Mouse (Mus musculus): ENCODE results near the gene Mbd3. TPM values are rescaled to one million over a fixed set of nuclear protein-coding genes. Genes with fewer than 3 reads are reported as not detected.

The Mbd3 gene
- total and polyA plus RNA-seq, 2 experiments: 21.1 to 73.5 TPM

DNA sequence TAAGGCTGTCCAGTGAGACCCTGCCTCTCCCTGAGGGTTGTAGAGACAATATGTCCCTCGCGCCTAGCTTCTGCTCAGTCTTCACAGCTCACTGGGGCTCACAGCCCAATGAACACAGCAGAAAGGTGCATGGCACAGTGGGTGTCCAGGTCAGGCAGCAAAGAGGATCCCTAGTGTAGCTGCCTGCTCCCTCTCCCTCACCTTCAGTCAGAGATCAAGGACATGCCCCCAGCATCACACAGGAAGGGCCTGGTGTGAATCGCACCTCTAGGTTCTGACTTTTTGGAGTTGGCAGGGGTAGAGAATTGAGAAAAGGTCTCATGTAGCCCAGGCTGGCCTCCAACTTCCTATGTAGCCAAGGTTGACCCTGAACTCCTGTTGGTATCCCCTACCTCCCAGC, 35.5 kb upstream of the Mbd3 start:
- H3K79me2 ChIP-seq (ENCODE audit: control insufficient read depth, insufficient read depth, low read length): peaks cover 9% of the 10 kb centered on the region; the same call in 1 of the 2 replicates
- whole genome bisulfite sequencing: 73% methylated on average over 3 of the region's 3 CpGs
- no peak overlapping the region for H3K9ac ChIP-seq (ENCODE audit: low read depth, low read length)
- H3K27me3 ChIP-seq (ENCODE audit: control insufficient read depth, insufficient read depth, low read length): no peaks in the 10 kb centered on the region
- no peak for TF ChIP-seq CTCF (IDR thresholded peaks at IDR 0.05; ENCODE audit: low read depth, low read length)
- TF ChIP-seq POLR2A (IDR thresholded peaks at IDR 0.05; ENCODE audit: extremely low read depth, insufficient read depth, low read length): no peak
- peaks cover 17% of the 10 kb centered on the region for H3K4me1 ChIP-seq (ENCODE audit: control insufficient read depth, insufficient read depth, low read length)
- no peaks in the 10 kb centered on the region for H3K36me3 ChIP-seq (ENCODE audit: control insufficient read depth, insufficient read depth, low read length)
- DNase-seq (ENCODE audit: extremely low read depth, low read depth, low spot score): no peak
- H3K27ac ChIP-seq (replicated peaks; ENCODE audit: insufficient read depth, low read depth, low read length): 0 out of 2 replicates have a peak overlapping the region, but pooled peaks have one; percentile 1
- H3K4me3 ChIP-seq (ENCODE audit: insufficient read depth, low read depth, low read length): no peak overlapping the region

DNA sequence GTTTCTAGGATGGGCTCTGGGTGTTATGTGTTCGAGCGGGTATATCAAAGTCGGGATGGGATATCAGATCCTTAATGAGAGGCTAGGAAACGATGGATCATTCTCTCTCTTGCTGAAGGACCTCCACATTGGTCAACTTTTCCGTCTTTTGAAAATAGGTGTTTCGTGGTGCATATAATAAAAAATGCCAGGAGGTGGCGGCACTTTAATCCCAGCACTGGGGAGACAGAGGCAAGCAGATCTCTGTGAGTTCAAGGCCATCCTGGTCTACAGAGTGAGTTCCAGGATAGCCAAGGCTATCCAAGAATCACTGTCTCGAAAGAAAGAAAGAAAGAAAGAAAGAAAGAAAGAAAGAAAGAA, 34.9 kb upstream of the Mbd3 start:
- Histone ChIP-seq H3K9ac (ENCODE audit: low read depth, low read length) (peak overlapping the region; percentile 19; the same call in 1 of the 2 replicates), H3K27ac (replicated peaks; ENCODE audit: insufficient read depth, low read depth, low read length) (0 out of 2 replicates have a peak overlapping the region, but pooled peaks have one; percentile 16), H3K27me3 (ENCODE audit: control insufficient read depth, insufficient read depth, low read length) (no peaks in the 10 kb centered on the region), H3K36me3 (ENCODE audit: control insufficient read depth, insufficient read depth, low read length) (no peaks in the 10 kb centered on the region), H3K4me1 (ENCODE audit: control insufficient read depth, insufficient read depth, low read length) (peaks cover 17% of the 10 kb centered on the region), H3K79me2 (ENCODE audit: control insufficient read depth, insufficient read depth, low read length) (peaks cover 9% of the 10 kb centered on the region; the same call in 1 of the 2 replicates), H3K4me3 (ENCODE audit: insufficient read depth, low read depth, low read length) (peak overlapping the region; percentile 43; the same call in 1 of the 2 replicates)
- no peak for TF ChIP-seq CTCF (IDR thresholded peaks at IDR 0.05; ENCODE audit: low read depth, low read length)
- no peak for TF ChIP-seq POLR2A (IDR thresholded peaks at IDR 0.05; ENCODE audit: extremely low read depth, insufficient read depth, low read length)
- DNase-seq (ENCODE audit: extremely low read depth, low read depth, low spot score): no peak
- WGBS: 9% methylated on average over 8 of the region's 8 CpGs

DNA sequence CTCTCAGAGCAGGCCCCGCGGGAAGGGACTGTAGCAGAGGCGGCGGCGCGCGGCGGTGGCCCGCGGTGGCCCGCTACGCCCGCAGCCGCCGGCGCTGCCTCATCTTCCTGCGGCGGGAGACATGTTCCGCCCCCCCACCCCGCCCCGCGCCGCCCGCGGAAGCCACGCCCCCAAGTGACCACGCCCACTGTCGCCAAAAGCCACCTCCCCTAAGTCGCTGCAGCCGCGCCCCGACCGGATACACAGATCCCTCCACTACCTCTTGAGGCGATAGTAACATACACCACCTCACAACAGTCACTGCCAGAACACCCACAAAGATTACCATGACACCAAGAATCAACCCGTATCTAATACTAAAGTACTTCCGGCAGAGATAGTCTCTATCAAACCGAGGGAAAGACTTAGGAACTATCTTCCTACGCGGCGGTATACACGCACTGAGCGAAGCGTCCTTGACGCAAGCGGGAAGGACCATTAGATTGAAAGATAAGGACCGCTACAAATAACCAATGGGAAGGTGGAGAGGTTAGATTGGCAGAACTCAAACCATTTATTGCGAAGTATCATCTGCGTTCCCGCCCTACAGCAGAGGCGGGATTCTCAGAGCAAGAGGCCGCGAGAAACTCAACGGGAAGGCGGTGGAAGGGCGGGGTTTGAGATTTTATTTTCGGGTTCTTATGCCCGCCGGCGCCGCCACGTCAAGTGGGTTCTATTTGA, 34.3 kb upstream of the Mbd3 start, which contains the start of gene Tcf3:
Gene Tcf3, minus strand, starts transcription at position 135 of the 720 bp plus-strand sequence.
- no peaks in the 10 kb centered on the region for H3K36me3 ChIP-seq (ENCODE audit: control insufficient read depth, insufficient read depth, low read length)
- H3K4me1 ChIP-seq (ENCODE audit: control insufficient read depth, insufficient read depth, low read length): peaks cover 17% of the 10 kb centered on the region
- peak; percentile 100 for DNase-seq (ENCODE audit: extremely low read depth, low read depth, low spot score)
- WGBS: 1% methylated on average over 57 of the region's 61 CpGs
- peaks cover 9% of the 10 kb centered on the region; the same call in 1 of the 2 replicates for H3K79me2 ChIP-seq (ENCODE audit: control insufficient read depth, insufficient read depth, low read length)
- peak within 1 kb of the TSS; percentile 97 for H3K9ac ChIP-seq (ENCODE audit: low read depth, low read length)
- TF ChIP-seq CTCF (IDR thresholded peaks at IDR 0.05; ENCODE audit: low read depth, low read length) (no peak), POLR2A (IDR thresholded peaks at IDR 0.05; ENCODE audit: extremely low read depth, insufficient read depth, low read length) (0 out of 2 replicates have a peak, but pooled peaks have one; percentile 30)
- peak within 1 kb of the TSS; percentile 96 for H3K4me3 ChIP-seq (ENCODE audit: insufficient read depth, low read depth, low read length)
- peak within 1 kb of the TSS; percentile 93 for H3K27ac ChIP-seq (replicated peaks; ENCODE audit: insufficient read depth, low read depth, low read length)
- H3K27me3 ChIP-seq (ENCODE audit: control insufficient read depth, insufficient read depth, low read length): no peaks in the 10 kb centered on the region

DNA sequence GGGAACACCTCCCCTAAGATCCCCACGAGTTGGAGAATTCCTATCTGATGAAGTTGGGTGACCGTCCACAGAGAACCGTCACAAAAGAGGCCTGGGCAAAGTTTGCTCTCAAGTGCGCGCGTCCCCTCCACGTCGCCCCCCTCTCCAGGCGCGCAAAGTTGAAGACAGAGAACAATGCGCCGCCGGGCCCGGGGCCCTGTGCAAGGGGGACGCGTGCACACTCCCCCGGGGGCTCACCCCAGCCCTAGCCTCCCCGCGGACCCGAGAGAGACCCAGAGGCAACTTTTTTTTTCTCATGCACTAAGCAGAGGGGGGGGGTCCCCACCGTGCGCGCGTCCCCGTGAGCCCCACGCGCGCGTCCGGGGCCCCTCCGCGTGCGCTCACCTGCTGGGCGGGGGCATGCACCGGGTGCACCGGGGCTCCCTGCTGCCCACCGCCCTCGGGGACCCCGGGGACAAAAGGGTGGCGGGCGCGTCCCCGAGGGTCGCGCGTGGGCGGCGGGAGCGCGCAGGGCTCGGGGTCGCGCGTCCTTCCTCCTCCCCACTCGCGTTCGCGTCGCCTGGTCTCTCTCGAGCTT, 33.7 kb upstream of the Mbd3 start:
- WGBS: under 1% methylated on average over 60 of the region's 60 CpGs
- DNase-seq (ENCODE audit: extremely low read depth, low read depth, low spot score): no peak
- Histone ChIP-seq H3K27ac (replicated peaks; ENCODE audit: insufficient read depth, low read depth, low read length) (peak overlapping the region; percentile 71), H3K4me1 (ENCODE audit: control insufficient read depth, insufficient read depth, low read length) (peaks cover 14% of the 10 kb centered on the region), H3K9ac (ENCODE audit: low read depth, low read length) (peak overlapping the region; percentile 97), H3K79me2 (ENCODE audit: control insufficient read depth, insufficient read depth, low read length) (peaks cover 9% of the 10 kb centered on the region; the same call in 1 of the 2 replicates), H3K27me3 (ENCODE audit: control insufficient read depth, insufficient read depth, low read length) (no peaks in the 10 kb centered on the region), H3K36me3 (ENCODE audit: control insufficient read depth, insufficient read depth, low read length) (no peaks in the 10 kb centered on the region), H3K4me3 (ENCODE audit: insufficient read depth, low read depth, low read length) (peak overlapping the region; percentile 96)
- TF ChIP-seq POLR2A (IDR thresholded peaks at IDR 0.05; ENCODE audit: extremely low read depth, insufficient read depth, low read length): no peak
- TF ChIP-seq CTCF (IDR thresholded peaks at IDR 0.05; ENCODE audit: low read depth, low read length): no peak

DNA sequence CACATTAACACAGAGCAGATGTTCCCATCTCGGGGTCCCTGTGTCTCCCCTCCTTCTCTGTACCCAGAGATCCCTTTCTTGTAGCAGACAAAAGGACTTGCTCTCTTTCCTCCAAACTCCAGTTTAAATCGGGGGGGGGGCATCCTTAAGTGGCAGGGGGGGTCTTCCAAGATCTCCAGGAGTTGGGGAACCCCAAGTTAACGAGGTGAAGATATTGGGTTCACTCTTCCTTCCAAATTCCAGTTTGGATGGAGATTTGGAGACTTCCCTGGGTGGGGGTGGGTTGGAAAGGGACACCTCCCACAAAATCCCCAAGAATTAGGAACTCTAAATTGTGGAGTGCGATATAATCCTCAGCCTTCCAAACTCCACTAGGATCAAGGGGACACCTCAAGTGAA, 33.0 kb upstream of the Mbd3 start:
- no peak for DNase-seq (ENCODE audit: extremely low read depth, low read depth, low spot score)
- peaks cover 13% of the 10 kb centered on the region for H3K4me1 ChIP-seq (ENCODE audit: control insufficient read depth, insufficient read depth, low read length)
- peak overlapping the region; percentile 97 for H3K9ac ChIP-seq (ENCODE audit: low read depth, low read length)
- H3K79me2 ChIP-seq (ENCODE audit: control insufficient read depth, insufficient read depth, low read length): peaks cover 9% of the 10 kb centered on the region; the same call in 1 of the 2 replicates
- no peak for TF ChIP-seq CTCF (IDR thresholded peaks at IDR 0.05; ENCODE audit: low read depth, low read length)
- no peak for TF ChIP-seq POLR2A (IDR thresholded peaks at IDR 0.05; ENCODE audit: extremely low read depth, insufficient read depth, low read length)
- 19% methylated on average over 4 of the region's 4 CpGs for WGBS
- no peaks in the 10 kb centered on the region for H3K27me3 ChIP-seq (ENCODE audit: control insufficient read depth, insufficient read depth, low read length)
- no peak overlapping the region for H3K27ac ChIP-seq (replicated peaks; ENCODE audit: insufficient read depth, low read depth, low read length)
- H3K4me3 ChIP-seq (ENCODE audit: insufficient read depth, low read depth, low read length): peak overlapping the region; percentile 96
- H3K36me3 ChIP-seq (ENCODE audit: control insufficient read depth, insufficient read depth, low read length): no peaks in the 10 kb centered on the region

Measured in liver, adult 2 months (tissue).